In the genomic region with DNA sequence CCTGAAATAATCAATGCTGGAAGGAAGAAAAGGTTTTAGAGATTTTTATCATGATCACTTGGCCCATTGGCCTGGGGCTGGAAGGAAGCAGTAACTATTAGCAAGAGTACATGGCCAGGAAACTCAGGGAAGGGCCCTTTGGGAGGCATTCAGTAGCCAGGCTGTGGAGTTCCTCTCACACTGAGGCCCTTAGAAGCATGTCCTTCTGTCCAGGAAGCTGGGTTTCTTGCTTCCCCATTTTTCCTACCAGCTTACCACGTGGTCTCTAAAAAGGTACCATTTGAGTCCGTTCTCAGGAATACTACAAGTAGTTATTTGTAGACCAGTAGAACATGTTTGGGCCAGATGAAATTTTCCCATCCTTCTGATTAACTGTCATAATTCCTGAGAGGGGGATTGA, we compare ENCODE assay signal across 22 mouse cellular contexts. TPM values are rescaled to one million over a fixed set of nuclear protein-coding genes. Genes with fewer than 3 reads are reported as not detected.
DNase-seq lines count a peak whose midpoint lies in the region; ATAC-seq and TF ChIP-seq lines count a peak whose summit lies in the region.
"Had no signal": no experiment of that assay in that cellular context is flagged by ENCODE, and none has a peak within 500 bp of the region (broad histone marks: within the 10 kb centered on the region; RNA-seq: fewer than 3 reads in every experiment).

No protein-coding gene starts in this region.

- H3K4me1 ChIP-seq in heart, embryonic 11.5 days (ENCODE audit: control insufficient read depth, insufficient read depth, low read length), result peaks cover 15% of the 10 kb centered on the region
- H3K4me1 ChIP-seq in CH12.LX (ENCODE audit: control insufficient read depth in 1 of 2, insufficient read depth in 2 of 2), result peaks cover 24 to 87% of the 10 kb centered on the region in 2 experiments
- H3K4me1 ChIP-seq in kidney, adult 2 months (ENCODE audit: control insufficient read depth, insufficient read depth, low read length), result peaks cover 14% of the 10 kb centered on the region

- 0 out of 2 replicates have a peak, but pooled peaks cover 3% of the 10 kb centered on the region for H3K36me3 ChIP-seq in heart, embryonic 11.5 days (ENCODE audit: control insufficient read depth, insufficient read depth, low read length)
- H3K36me3 ChIP-seq in CH12.LX (replicated peaks in 1 of 2; ENCODE audit: control insufficient read depth in 1 of 2, insufficient read depth in 1 of 2, low read length in 1 of 2), result peaks cover 3 to 37% of the 10 kb centered on the region in 2 experiments
- no peaks in the 10 kb centered on the region; the same call in 1 of the 2 replicates for H3K36me3 ChIP-seq in kidney, adult 2 months (ENCODE audit: control insufficient read depth, insufficient read depth, low read length)

- 86% methylated on average over 2 of the region's 2 CpGs for WGBS in heart, embryonic 11.5 days (ENCODE audit: insufficient replicate concordance)
- WGBS in kidney, adult 2 months, result 87% methylated on average over 2 of the region's 2 CpGs

- H3K79me2 ChIP-seq in CH12.LX (replicated peaks; ENCODE audit: control insufficient read depth, extremely low read depth, insufficient read depth, poor library complexity, severe bottlenecking), result peaks cover 19% of the 10 kb centered on the region

- 0 out of 2 replicates have a peak, but pooled peaks have one; percentile 29 for TF ChIP-seq EP300 in CH12.LX (IDR thresholded peaks at IDR 0.05; ENCODE audit: low read length)

- TF ChIP-seq RAD21 in CH12.LX (IDR thresholded peaks at IDR 0.05; ENCODE audit: low read depth, low read length), result no peak

- intact Hi-C loops in gastrocnemius, adult 2 months (cut with DNase I), result loop anchor here (5.0 kb wide), 1 partner anchor 55 kb away; no protein-coding TSS in a partner anchor

- H3K4me3 ChIP-seq in gastrocnemius, adult 2 months, result no peak overlapping the region
- no peak overlapping the region for H3K4me3 ChIP-seq in heart, embryonic 11.5 days (ENCODE audit: low read depth, low read length)
- no peak overlapping the region for H3K4me3 ChIP-seq in CH12.LX (replicated peaks in 1 of 3; ENCODE audit: low read depth in 2 of 3, low read length in 2 of 3, poor library complexity in 1 of 3)
- H3K4me3 ChIP-seq in kidney, adult 2 months (ENCODE audit: insufficient read depth, low read depth, low read length), result no peak overlapping the region
- H3K4me3 ChIP-seq: embryonic facial prominence, embryonic 12.5 days; forebrain, embryonic 12.5 days; heart, embryonic 15.5 days had no signal

- TF ChIP-seq CTCF in gastrocnemius, adult 2 months (IDR thresholded peaks at IDR 0.05), result no peak
- no peak for TF ChIP-seq CTCF in CH12.LX (conservative IDR thresholded peaks at IDR 0.05 in 1 of 2, IDR thresholded peaks at IDR 0.05 in 1 of 2; ENCODE audit: low read depth in 2 of 2, low read length in 2 of 2)
- TF ChIP-seq CTCF in kidney, adult 2 months (conservative IDR thresholded peaks at IDR 0.05; ENCODE audit: insufficient read depth, insufficient read length, low read depth, low read length), result no peak

- no peak for DNase-seq in gastrocnemius, adult 2 months
- DNase-seq in gastrocnemius, postnatal 25 days, result no peak
- peak; percentile 19 to 56 for DNase-seq in heart, adult 9 months (ENCODE audit: low spot score in 2 of 2)
- DNase-seq in CH12.LX (ENCODE audit: extremely low read depth), result no peak
- no peak for DNase-seq in kidney, adult 2 months
- DNase-seq in ovary, postnatal 10 days (ENCODE audit: low spot score), result no peak
- DNase-seq: adrenal gland, postnatal 14 days; cerebellum, adult 18-20 months; cerebellum, adult 9-11 months; embryo, embryonic 11 days; gastrocnemius, postnatal 14 days had no signal

- H3K4me2 ChIP-seq in heart, embryonic 11.5 days, result no peak overlapping the region
- no peak overlapping the region for H3K4me2 ChIP-seq in CH12.LX (ENCODE audit: insufficient read depth, low read depth, poor library complexity, severe bottlenecking)
- H3K4me2 ChIP-seq: embryonic facial prominence, embryonic 12.5 days; forebrain, embryonic 12.5 days; heart, embryonic 15.5 days had no signal

- peak overlapping the region; percentile 69; the same call in 1 of the 2 replicates for H3K27ac ChIP-seq in gastrocnemius, adult 2 months
- no peak overlapping the region for H3K27ac ChIP-seq in heart, embryonic 11.5 days (ENCODE audit: low read depth, low read length)
- H3K27ac ChIP-seq in CH12.LX (ENCODE audit: insufficient read depth, low read depth), result no peak overlapping the region
- H3K27ac ChIP-seq in kidney, adult 2 months (ENCODE audit: insufficient read depth, low read depth, low read length), result no peak overlapping the region
- H3K27ac ChIP-seq: embryonic facial prominence, embryonic 12.5 days; forebrain, embryonic 12.5 days; heart, embryonic 15.5 days had no signal

- ATAC-seq in heart, embryonic 11.5 days (replicated peaks; ENCODE audit: insufficient number of reproducible peaks, low FRiP score, low TSS enrichment), result no peak
- peak; percentile 65 for ATAC-seq in granulocyte monocyte progenitor cell, adult 5-6 weeks (replicated peaks; ENCODE audit: poor library complexity, severe bottlenecking)
- ATAC-seq: activated CD4-positive, CD25-positive, alpha-beta regulatory T cell, adult 4 months; forebrain, embryonic 16.5 days; hindbrain, embryonic 16.5 days; inflammation-experienced regulatory T-cells, adult 6 months; intestine, postnatal 0 days; Patski had no signal

- no peaks in the 10 kb centered on the region for H3K9me3 ChIP-seq in heart, embryonic 11.5 days (replicated peaks; ENCODE audit: control insufficient read depth, low read length)
- H3K9me3 ChIP-seq in CH12.LX (replicated peaks; ENCODE audit: low read length), result no peaks in the 10 kb centered on the region
- H3K9me3 ChIP-seq: embryonic facial prominence, embryonic 12.5 days; forebrain, embryonic 12.5 days; heart, embryonic 15.5 days had no signal

- TF ChIP-seq POLR2A in CH12.LX (IDR thresholded peaks at IDR 0.05; ENCODE audit: low read depth, low read length), result no peak
- no peak for TF ChIP-seq POLR2A in kidney, adult 2 months (IDR thresholded peaks at IDR 0.05; ENCODE audit: low read depth, low read length)

- in situ Hi-C loops in CH12.LX (cut with MboI; ENCODE audit: low pct_ligation_motif_present, low pct_unique_long_range_greater_than_20kb, low sequenced_read_pairs), result no loop called here

- dilution Hi-C loops in CH12.LX (cut with MboI; ENCODE audit: extremely low pct_ligation_motif_present, extremely low pct_unique_long_range_greater_than_20kb, low sequenced_read_pairs), result no loop called here

- H3K9ac ChIP-seq in heart, embryonic 11.5 days (ENCODE audit: low read depth, low read length), result no peak overlapping the region
- no peak overlapping the region for H3K9ac ChIP-seq in CH12.LX (ENCODE audit: insufficient read depth, low read depth)
- H3K9ac ChIP-seq: embryonic facial prominence, embryonic 12.5 days; forebrain, embryonic 12.5 days; heart, embryonic 15.5 days had no signal

- H3K27me3 ChIP-seq in heart, embryonic 11.5 days (ENCODE audit: control insufficient read depth, insufficient read depth, low read length), result no peaks in the 10 kb centered on the region
- H3K27me3 ChIP-seq in CH12.LX (replicated peaks), result no peaks in the 10 kb centered on the region
- H3K27me3 ChIP-seq in kidney, adult 2 months (replicated peaks; ENCODE audit: control insufficient read depth, insufficient read depth, low read length), result no peaks in the 10 kb centered on the region
- H3K27me3 ChIP-seq: embryonic facial prominence, embryonic 12.5 days; forebrain, embryonic 12.5 days; heart, embryonic 15.5 days; Patski had no signal

TF ChIP-seq in CH12.LX, 34 proteins besides CTCF, POLR2A, EP300 and RAD21:
- TF ChIP-seq ZNF384 (IDR thresholded peaks at IDR 0.05; ENCODE audit: low read depth, low read length) (no peak), MAX (IDR thresholded peaks at IDR 0.05; ENCODE audit: low read length) (peak; percentile 70)
TF ChIP-seq in CH12.LX: peak in this region for 1.

RNA-seq across cellular contexts. Expression of a gene that starts 58.2 kb away (rescaled TPM):
- total RNA-seq in gastrocnemius, adult 2 months (2021), result 10 to 100 TPM; 74.7 to 79.0 TPM
- 10 to 100 TPM; 62.0 to 62.8 TPM for total RNA-seq in gastrocnemius, postnatal 25 days (2021)
- 94.3 and 104 TPM in 2 replicates for polyA plus RNA-seq in heart, embryonic 11.5 days (2014; fragmentation: Nextera tagmentation; extraction: Ambion mirVana)
- total RNA-seq in CH12.LX (2012; rRNA removed) (29.8 and 31.7 TPM in 2 replicates), CH12.LX (2014; rRNA removed) (21.2 and 25.0 TPM in 2 replicates)
- polyA plus RNA-seq in CH12.LX (2012; ENCODE audit: insufficient read length, low read depth), result 41.7 and 49.7 TPM in 2 replicates
- total RNA-seq in granulocyte monocyte progenitor cell, adult 5-6 weeks (2014; fragmentation: Nextera tagmentation), result 32.1 and 40.7 TPM in 2 replicates
- 54.3 and 61.8 TPM in 2 replicates for total RNA-seq in granulocyte monocyte progenitor cell, adult 5-6 weeks (2017)
- polyA plus RNA-seq in kidney, adult 2 months (2012; rRNA removed), result 12.3 and 13.3 TPM in 2 replicates

Comparison
In these comparisons a context has a peak if more than half of its experiments do, and no peak if none do; other contexts are left out.
1. DNase-seq: peak in heart, adult 9 months (2 of 2); none in gastrocnemius, adult 2 months (single experiment), gastrocnemius, postnatal 25 days (single experiment), CH12.LX (single experiment), kidney, adult 2 months (single experiment) and ovary, postnatal 10 days (single experiment).